Mouse (Mus musculus): Measurements from ENCODE around the gene Galnt14. TPM values are rescaled to one million over a fixed set of nuclear protein-coding genes. Genes with fewer than 3 reads are reported as not detected.

The Galnt14 gene
- polyA plus RNA-seq, 1 experiment from 2014 or later, result 0.20 TPM

DNA sequence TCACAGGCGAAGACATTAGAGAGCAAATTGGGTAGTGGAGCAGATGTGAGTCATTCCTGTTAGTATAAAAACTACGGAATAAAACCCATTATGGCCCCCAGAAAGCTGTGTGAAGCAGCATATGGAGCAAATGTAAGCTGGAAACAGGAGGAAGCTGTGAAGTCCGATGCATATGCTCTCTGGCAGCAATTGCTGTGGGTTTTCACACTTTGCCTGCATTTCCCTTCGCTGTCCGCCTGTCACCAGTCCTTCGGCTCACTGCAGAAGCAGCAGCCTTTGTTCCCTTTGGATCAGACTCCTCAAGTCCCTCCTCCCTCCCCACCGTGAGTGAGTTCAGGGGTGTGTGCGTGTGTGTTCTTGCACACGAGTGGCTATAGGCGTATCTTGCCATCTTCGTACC lies 3.1 kb upstream of the Galnt14 start:
- TF ChIP-seq CTCF (IDR thresholded peaks at IDR 0.05; ENCODE audit: low read depth), result no peak
- Histone ChIP-seq H3K9ac (no peak overlapping the region), H3K4me2 (no peak overlapping the region), H3K36me3 (ENCODE audit: insufficient read depth) (no peaks in the 10 kb centered on the region), H3K27me3 (ENCODE audit: insufficient read depth, low read length) (peaks cover 42% of the 10 kb centered on the region), H3K4me3 (ENCODE audit: low read depth, low read length) (no peak overlapping the region), H3K27ac (ENCODE audit: low read depth) (no peak overlapping the region), H3K4me1 (ENCODE audit: insufficient read depth) (0 out of 2 replicates have a peak, but pooled peaks cover 2% of the 10 kb centered on the region), H3K9me3 (ENCODE audit: low read depth, low read length) (no peaks in the 10 kb centered on the region)
- WGBS, result 41% methylated on average over 11 of the region's 11 CpGs
- DNase-seq, result no peak
- ATAC-seq (ENCODE audit: insufficient read depth), result no peak

DNA sequence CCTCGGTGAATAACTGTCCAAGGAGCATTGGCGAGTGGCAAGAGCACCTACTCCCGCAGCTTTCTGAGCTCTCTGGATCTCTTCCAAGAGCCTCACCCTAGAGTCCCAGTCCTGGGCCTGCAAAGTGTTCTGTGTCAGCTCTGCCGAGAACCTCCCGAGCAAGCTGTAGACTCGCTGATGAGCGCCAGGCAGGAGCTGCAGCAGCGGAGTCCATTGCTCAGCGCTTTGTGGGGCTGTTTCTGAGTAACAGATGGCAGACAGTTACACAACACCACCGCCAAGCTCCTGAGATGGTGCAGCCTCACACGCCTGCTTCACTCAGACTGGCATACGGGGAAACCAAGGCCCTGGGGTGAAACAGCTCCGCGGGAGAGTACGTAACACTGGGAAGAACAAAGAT lies 1.7 kb upstream of the Galnt14 start:
- Histone ChIP-seq H3K27ac (ENCODE audit: low read depth) (no peak overlapping the region), H3K9ac (no peak overlapping the region), H3K27me3 (ENCODE audit: insufficient read depth, low read length) (peaks cover 42% of the 10 kb centered on the region), H3K4me1 (ENCODE audit: insufficient read depth) (0 out of 2 replicates have a peak, but pooled peaks cover 2% of the 10 kb centered on the region), H3K4me3 (ENCODE audit: low read depth, low read length) (no peak overlapping the region), H3K9me3 (ENCODE audit: low read depth, low read length) (no peaks in the 10 kb centered on the region), H3K36me3 (ENCODE audit: insufficient read depth) (no peaks in the 10 kb centered on the region), H3K4me2 (no peak overlapping the region)
- 59% methylated on average over 15 of the region's 15 CpGs for WGBS
- ATAC-seq (ENCODE audit: insufficient read depth) (no peak), DNase-seq (no peak)
- no peak for TF ChIP-seq CTCF (IDR thresholded peaks at IDR 0.05; ENCODE audit: low read depth)

DNA sequence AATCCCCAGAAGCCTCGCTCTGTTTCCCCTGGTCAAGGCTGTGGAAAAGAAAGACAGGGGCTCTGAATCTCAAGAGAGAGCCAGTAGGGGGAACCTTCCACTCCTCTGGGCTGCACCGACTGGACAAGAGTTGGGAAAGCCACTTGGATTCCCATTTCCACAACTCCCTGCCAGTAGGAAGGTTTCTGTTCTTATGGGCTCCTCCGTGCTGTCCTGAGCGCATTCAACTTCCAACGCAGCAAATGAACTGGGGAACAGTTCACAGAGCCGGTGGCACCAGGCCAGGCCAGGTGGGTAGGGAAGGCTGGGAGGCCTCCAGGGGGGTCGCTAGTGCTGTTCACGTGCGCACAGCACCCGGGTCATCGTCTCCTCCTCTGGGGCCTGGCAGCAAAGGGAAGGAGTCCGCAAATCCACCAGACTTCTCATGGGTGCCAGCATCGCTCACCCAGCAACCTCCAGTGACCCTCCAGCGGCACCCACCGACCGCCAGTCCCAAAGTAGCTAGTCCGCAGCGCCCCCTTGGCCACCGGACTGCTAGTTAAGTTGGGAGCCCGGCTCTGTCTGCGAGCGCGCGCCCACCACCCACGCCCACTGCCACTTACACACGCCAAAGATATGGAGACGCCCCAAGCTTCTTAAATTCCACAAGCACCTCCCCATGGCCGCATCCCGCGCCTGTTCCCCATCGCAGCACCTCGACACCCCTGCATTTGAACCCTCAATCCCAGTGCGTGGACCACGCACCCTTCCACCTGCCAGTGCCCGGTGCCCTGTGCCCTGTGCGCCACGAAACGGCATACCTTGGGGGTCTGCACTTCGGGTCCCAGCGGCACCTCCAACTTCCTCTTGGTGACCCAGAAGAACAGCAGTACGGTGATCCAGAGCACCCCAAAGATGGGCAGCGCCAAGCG lies 867 bp downstream of the Galnt14 start:
- DNase-seq, result peak; percentile 26
- H3K27me3 ChIP-seq (ENCODE audit: insufficient read depth, low read length), result peaks cover 42% of the 10 kb centered on the region

DNA sequence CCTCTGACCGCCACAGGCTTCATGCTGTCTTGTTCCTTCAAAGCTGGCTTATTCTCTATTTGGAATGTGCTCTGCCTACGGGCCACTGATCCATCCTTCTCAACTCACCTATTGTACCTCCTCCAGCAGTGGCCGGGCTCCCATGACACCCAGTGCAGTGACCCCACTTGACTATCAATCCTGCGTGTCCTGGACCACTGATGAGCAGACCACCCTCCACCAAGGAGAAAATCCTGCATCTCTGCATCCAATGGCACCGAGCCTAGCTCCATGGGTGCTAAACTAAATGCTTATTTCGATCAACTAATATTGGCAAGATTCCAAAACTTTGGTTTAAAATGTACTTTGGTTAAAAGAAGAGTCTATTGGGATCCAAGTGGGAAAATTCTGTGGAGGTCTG lies 1.8 kb downstream of the Galnt14 start:
- no peak overlapping the region for H3K4me2 ChIP-seq
- ATAC-seq (ENCODE audit: insufficient read depth) (no peak), DNase-seq (no peak)
- no peaks in the 10 kb centered on the region for H3K9me3 ChIP-seq (ENCODE audit: low read depth, low read length)
- no peak overlapping the region for H3K27ac ChIP-seq (ENCODE audit: low read depth)
- H3K36me3 ChIP-seq (ENCODE audit: insufficient read depth), result no peaks in the 10 kb centered on the region
- H3K4me3 ChIP-seq (ENCODE audit: low read depth, low read length), result no peak overlapping the region
- H3K9ac ChIP-seq, result no peak overlapping the region
- 91% methylated on average over 6 of the region's 6 CpGs for WGBS
- peaks cover 36% of the 10 kb centered on the region for H3K27me3 ChIP-seq (ENCODE audit: insufficient read depth, low read length)
- 0 out of 2 replicates have a peak, but pooled peaks cover 2% of the 10 kb centered on the region for H3K4me1 ChIP-seq (ENCODE audit: insufficient read depth)
- TF ChIP-seq CTCF (IDR thresholded peaks at IDR 0.05; ENCODE audit: low read depth), result no peak

More for the DNA sequence above, 867 bp downstream of the Galnt14 start:
- H3K9me3 ChIP-seq (ENCODE audit: low read depth, low read length), result no peaks in the 10 kb centered on the region
- no peak overlapping the region for H3K27ac ChIP-seq (ENCODE audit: low read depth)
- peak overlapping the region; percentile 92 for H3K4me2 ChIP-seq
- peak; percentile 13 for TF ChIP-seq CTCF (IDR thresholded peaks at IDR 0.05; ENCODE audit: low read depth)
- H3K9ac ChIP-seq, result peak overlapping the region; percentile 42; the same call in 1 of the 2 replicates
- ATAC-seq (ENCODE audit: insufficient read depth), result peak; percentile 15; the same call in 1 of the 2 replicates
- H3K36me3 ChIP-seq (ENCODE audit: insufficient read depth), result no peaks in the 10 kb centered on the region
- H3K4me1 ChIP-seq (ENCODE audit: insufficient read depth), result 0 out of 2 replicates have a peak, but pooled peaks cover 2% of the 10 kb centered on the region
- 2% methylated on average over 43 of the region's 43 CpGs for WGBS
- H3K4me3 ChIP-seq (ENCODE audit: low read depth, low read length), result peak overlapping the region; percentile 50

DNA sequence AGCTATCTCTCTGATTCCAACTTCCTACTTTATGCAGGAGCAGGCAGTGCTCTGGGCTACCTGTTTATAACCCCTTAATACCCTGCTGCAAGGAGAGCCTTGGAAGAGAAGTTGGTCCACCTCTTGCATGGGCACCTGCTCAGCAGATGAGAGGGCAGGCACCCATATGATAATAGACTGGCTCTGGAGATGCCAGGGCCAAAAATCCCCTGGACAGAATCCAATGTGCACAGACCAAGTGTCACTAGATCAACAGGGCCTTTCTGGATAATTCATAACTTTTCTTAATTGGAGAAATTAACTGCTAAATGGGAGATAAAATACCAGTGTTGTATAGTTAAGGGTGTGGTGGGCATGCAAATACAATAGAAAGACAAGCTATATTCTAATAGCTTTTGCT lies 6.7 kb downstream of the Galnt14 start:
- H3K9me3 ChIP-seq (ENCODE audit: low read depth, low read length), result no peaks in the 10 kb centered on the region
- no peak overlapping the region for H3K9ac ChIP-seq
- no peak overlapping the region for H3K4me2 ChIP-seq
- no peak for DNase-seq
- no peaks in the 10 kb centered on the region for H3K4me1 ChIP-seq (ENCODE audit: insufficient read depth)
- ATAC-seq (ENCODE audit: insufficient read depth), result no peak
- no peak overlapping the region for H3K27ac ChIP-seq (ENCODE audit: low read depth)
- no peak overlapping the region for H3K4me3 ChIP-seq (ENCODE audit: low read depth, low read length)
- no peaks in the 10 kb centered on the region for H3K36me3 ChIP-seq (ENCODE audit: insufficient read depth)
- no peak for TF ChIP-seq CTCF (IDR thresholded peaks at IDR 0.05; ENCODE audit: low read depth)
- no peaks in the 10 kb centered on the region for H3K27me3 ChIP-seq (ENCODE audit: insufficient read depth, low read length)

DNA sequence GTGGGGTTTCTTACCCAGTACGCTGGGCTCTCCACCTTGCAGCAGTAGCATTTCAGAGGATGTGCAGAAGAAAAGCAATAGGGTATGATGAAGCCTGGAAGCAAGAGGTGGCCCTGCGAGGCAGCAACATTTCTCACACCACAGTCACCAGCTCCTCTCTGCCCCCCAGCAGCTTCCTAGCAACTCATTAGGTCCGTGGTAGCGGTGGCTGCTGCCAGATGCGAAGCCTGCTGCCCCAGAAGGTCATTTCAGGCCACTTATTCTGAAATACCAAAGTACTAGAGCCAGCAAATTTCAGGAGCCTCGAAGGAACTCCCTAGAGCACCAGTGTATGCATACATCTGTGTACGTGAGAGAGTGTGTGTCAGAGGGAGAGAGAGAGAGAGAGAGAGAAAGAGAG lies 9.2 kb downstream of the Galnt14 start:
- no peak overlapping the region for H3K4me3 ChIP-seq (ENCODE audit: low read depth, low read length)
- H3K36me3 ChIP-seq (ENCODE audit: insufficient read depth), result no peaks in the 10 kb centered on the region
- H3K9ac ChIP-seq, result no peak overlapping the region
- WGBS, result 14% methylated on average over 7 of the region's 7 CpGs
- H3K27ac ChIP-seq (ENCODE audit: low read depth), result no peak overlapping the region
- H3K4me1 ChIP-seq (ENCODE audit: insufficient read depth), result no peaks in the 10 kb centered on the region
- H3K27me3 ChIP-seq (ENCODE audit: insufficient read depth, low read length), result no peaks in the 10 kb centered on the region
- no peak overlapping the region for H3K4me2 ChIP-seq
- H3K9me3 ChIP-seq (ENCODE audit: low read depth, low read length), result no peaks in the 10 kb centered on the region
- TF ChIP-seq CTCF (IDR thresholded peaks at IDR 0.05; ENCODE audit: low read depth), result no peak
- DNase-seq (peak; percentile 5), ATAC-seq (ENCODE audit: insufficient read depth) (no peak)

DNA sequence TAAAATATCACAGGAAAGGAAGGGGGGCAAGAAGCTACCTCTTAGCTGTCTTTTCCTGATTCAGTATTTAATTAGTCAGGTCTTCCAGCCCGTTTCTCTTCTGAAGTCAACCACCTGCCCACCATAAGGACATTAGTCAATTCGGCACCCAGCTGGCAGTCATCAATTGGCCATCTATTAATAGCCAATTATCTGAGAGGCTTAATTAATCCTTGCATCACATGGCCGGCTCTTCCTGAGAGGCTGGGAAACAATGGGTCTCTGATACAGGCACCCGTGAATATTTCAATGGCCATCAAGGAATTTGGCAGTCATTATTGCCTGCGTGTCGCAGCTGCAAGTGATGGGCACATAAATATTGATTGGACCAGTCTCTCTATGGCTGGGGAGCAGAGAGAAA lies 10.4 kb downstream of the Galnt14 start:
- no peaks in the 10 kb centered on the region for H3K36me3 ChIP-seq (ENCODE audit: insufficient read depth)
- H3K4me1 ChIP-seq (ENCODE audit: insufficient read depth), result no peaks in the 10 kb centered on the region
- H3K27me3 ChIP-seq (ENCODE audit: insufficient read depth, low read length), result no peaks in the 10 kb centered on the region
- TF ChIP-seq CTCF (IDR thresholded peaks at IDR 0.05; ENCODE audit: low read depth), result no peak
- no peaks in the 10 kb centered on the region for H3K9me3 ChIP-seq (ENCODE audit: low read depth, low read length)
- ATAC-seq (ENCODE audit: insufficient read depth) (no peak), DNase-seq (no peak)
- H3K4me3 ChIP-seq (ENCODE audit: low read depth, low read length), result no peak overlapping the region
- no peak overlapping the region for H3K27ac ChIP-seq (ENCODE audit: low read depth)
- 64% methylated on average over 6 of the region's 6 CpGs for WGBS
- no peak overlapping the region for H3K9ac ChIP-seq
- no peak overlapping the region for H3K4me2 ChIP-seq
